Mouse (Mus musculus): ENCODE results near the gene Gnao1.

DNA sequence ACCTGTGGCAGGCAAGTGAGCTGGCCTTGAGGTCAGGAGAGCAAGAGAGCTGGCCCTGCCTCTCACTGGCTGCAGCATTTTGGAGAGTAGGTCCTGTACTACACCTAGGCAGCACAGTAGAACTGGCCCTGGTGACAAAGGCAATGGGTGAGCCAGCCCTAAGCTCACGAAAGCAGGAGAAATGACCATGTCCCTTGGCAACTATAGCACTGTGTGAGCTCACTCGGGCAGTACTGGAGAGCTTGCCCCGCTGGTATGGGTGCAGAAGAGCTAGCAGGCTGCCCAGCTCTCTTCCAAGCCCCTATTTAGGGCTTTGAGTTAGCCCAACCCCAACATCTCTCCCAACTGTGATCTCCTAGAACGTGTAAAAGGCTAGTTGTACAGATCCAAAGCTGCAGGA lies 68.6 kb downstream of the Gnao1 start:
- no peak for TF ChIP-seq CTCF (IDR thresholded peaks at IDR 0.05; ENCODE audit: extremely low read depth, insufficient read depth, low read length)
- TF ChIP-seq POLR2A (IDR thresholded peaks at IDR 0.05; ENCODE audit: extremely low read depth, insufficient read depth, low read length) = no peak

All from cortical plate, adult 2 months (tissue).